Mouse (Mus musculus) liver, postnatal 0 days (tissue): ENCODE measurements at regions not wholly inside any gene's neighbourhood (a gene's known extent, or its start where the extent isn't known, plus 50 kb on each side); places are given as distances from the start of the nearest gene placed in this dataset.

ENCODE experiments used
- ATAC-seq: fragments of 200-750 bp; cut with Nextera tagmentation; 2 replicates; pipeline ENCODE4 v1.8.0; 2017; ENCODE audit warnings: mild to moderate bottlenecking, moderate library complexity
- DNase-seq: peaks from one replicate; pipeline ENCODE4 v3.0.0-alpha.2; 2016
- H3K27ac ChIP-seq: fragments of 300-500 bp; sonication (generic); 2 replicates; pipeline ENCODE4 v1.5.1; 2014; ENCODE audit warnings: antibody characterized with exemption, moderate library complexity, mild to moderate bottlenecking, low read depth
- H3K27me3 ChIP-seq: fragments of 300-500 bp; sonication (generic); 2 replicates; pipeline ENCODE4 v1.6.1; 2014; ENCODE audit warnings: low read length, control low read depth, mixed read lengths; ENCODE audit not compliant: insufficient read depth
- H3K36me3 ChIP-seq: fragments of 300-500 bp; sonication (generic); replicated peaks from 2 replicates; pipeline ENCODE4 v1.6.1; 2014; ENCODE audit warnings: mild to moderate bottlenecking, control low read depth, low read length, moderate library complexity, mixed read lengths; ENCODE audit not compliant: insufficient read depth
- H3K4me1 ChIP-seq: fragments of 300-500 bp; sonication (generic); 2 replicates; pipeline ENCODE4 v1.6.1; 2014; ENCODE audit warnings: antibody characterized with exemption, mild to moderate bottlenecking, control low read depth; ENCODE audit not compliant: insufficient read depth
- H3K4me2 ChIP-seq: fragments of 300-500 bp; sonication (generic); 2 replicates; pipeline ENCODE4 v1.6.1; 2014; ENCODE audit warnings: low read depth, mild to moderate bottlenecking, low read length, moderate library complexity, mixed read lengths
- H3K4me3 ChIP-seq: fragments of 300-500 bp; sonication (generic); 2 replicates; pipeline ENCODE4 v1.5.1; 2014; ENCODE audit warnings: low read depth, low read length
- H3K9ac ChIP-seq: fragments of 300-500 bp; sonication (generic); replicated peaks from 2 replicates; pipeline ENCODE4 v1.6.1; 2014; ENCODE audit warnings: mild to moderate bottlenecking, moderate library complexity
- H3K9me3 ChIP-seq: fragments of 300-500 bp; sonication (generic); 2 replicates; pipeline ENCODE4 v1.6.1; 2016; ENCODE audit warnings: mild to moderate bottlenecking, control low read depth, low read length, mixed read lengths
- CTCF ChIP-seq: sonication (generic); IDR thresholded peaks from 2 replicates; pipeline ENCODE4 v1.5.1; 2016; ENCODE audit warnings: antibody characterized with exemption, low read depth
- EP300 ChIP-seq: IDR thresholded peaks from 2 replicates; pipeline ENCODE4 v1.6.1; 2016; ENCODE audit warnings: antibody characterized with exemption, low read depth, mild to moderate bottlenecking
- WGBS: fragments of 180-500 bp; shearing (Covaris S2); extraction: QIAGEN DNeasy Blood & Tissue Kit; methylation state at CpG from one replicate; pipeline ENCODE4 v1.1.7; 2014; ENCODE audit not compliant: insufficient replicate concordance; 5-methylcytosine and 5-hydroxymethylcytosine counted together

DNA sequence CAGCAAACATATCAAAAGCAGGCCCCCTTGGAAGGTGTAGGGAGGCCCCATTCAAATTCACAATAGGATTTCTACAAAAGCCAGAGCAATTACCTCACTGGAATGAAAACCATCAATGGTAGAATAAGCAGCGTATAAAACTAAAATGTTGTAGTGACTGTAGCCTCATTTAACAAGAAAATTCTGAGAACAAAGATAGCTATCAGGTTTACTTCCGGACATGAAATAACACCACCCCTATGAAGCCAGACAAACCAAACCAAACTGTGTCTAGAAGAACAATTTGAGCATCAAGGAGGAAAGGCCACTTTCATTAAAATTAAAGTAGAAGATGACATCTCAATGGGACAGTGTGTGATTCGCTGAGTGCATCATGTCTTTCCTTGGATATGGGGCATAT, 74.9 kb downstream of the Tmsb4x start:
- no peak for TF ChIP-seq EP300
- TF ChIP-seq CTCF: no peak
- no peak overlapping the region for H3K9ac ChIP-seq
- no peaks in the 10 kb centered on the region for H3K9me3 ChIP-seq
- H3K4me3 ChIP-seq: no peak overlapping the region
- DNase-seq: no peak
- H3K27ac ChIP-seq: no peak overlapping the region
- 70% methylated on average over 3 of the region's 3 CpGs for WGBS
- H3K27me3 ChIP-seq: no peaks in the 10 kb centered on the region
- no peak overlapping the region for H3K4me2 ChIP-seq
- no peaks in the 10 kb centered on the region for H3K4me1 ChIP-seq
- no peaks in the 10 kb centered on the region for H3K36me3 ChIP-seq
- ATAC-seq: no peak

DNA sequence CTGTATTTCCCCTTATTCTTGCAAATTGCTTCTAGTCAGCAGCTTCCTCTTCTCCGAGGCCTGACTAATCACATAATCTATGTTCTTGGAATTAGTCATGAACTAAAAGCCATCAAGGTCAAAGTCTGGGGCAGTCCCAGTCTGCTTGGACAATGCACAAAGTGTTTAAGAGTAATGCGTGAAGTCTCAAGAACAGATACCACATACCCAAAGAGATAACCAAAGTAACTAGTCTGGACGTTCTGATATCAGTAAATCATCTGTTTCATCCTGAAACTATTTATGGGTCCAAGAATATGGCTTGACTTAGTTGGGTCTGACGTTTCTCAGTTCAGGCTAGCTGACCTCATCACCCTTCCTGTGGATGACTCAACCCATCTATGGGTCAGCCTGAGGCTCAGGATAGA, 76.1 kb downstream of the Tmsb4x start:
- no peak for ATAC-seq
- TF ChIP-seq EP300: no peak
- no peak for TF ChIP-seq CTCF

DNA sequence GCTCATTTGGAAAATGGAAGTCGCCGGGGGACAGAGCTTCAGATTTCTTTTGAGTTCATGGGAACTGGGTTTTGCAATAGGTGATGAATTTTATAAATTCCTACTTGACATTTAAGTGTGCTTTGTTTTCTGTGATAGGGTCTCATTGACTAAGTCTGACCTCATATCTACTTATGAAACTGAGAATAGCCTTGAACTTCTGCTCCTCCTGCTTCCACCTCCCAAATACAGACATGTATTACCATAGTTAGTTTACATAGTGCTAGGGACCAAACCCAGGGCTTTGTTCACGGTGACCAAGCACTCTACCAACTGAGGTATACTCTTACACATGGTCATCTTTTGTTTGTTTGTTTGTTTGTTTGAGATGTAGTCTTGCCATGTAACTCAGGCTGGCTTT, 77.8 kb downstream of the Tmsb4x start:
- 88% methylated on average over 3 of the region's 3 CpGs for WGBS
- H3K9me3 ChIP-seq: no peaks in the 10 kb centered on the region
- no peak for TF ChIP-seq EP300
- TF ChIP-seq CTCF: no peak

More for the DNA sequence above, 76.1 kb downstream of the Tmsb4x start:
- Histone ChIP-seq H3K36me3 (no peaks in the 10 kb centered on the region), H3K27ac (no peak overlapping the region), H3K9me3 (no peaks in the 10 kb centered on the region), H3K4me1 (no peaks in the 10 kb centered on the region), H3K9ac (no peak overlapping the region), H3K4me3 (no peak overlapping the region), H3K27me3 (no peaks in the 10 kb centered on the region), H3K4me2 (no peak overlapping the region)
- WGBS: 49% methylated on average over 4 of the region's 4 CpGs
- no peak for DNase-seq

DNA sequence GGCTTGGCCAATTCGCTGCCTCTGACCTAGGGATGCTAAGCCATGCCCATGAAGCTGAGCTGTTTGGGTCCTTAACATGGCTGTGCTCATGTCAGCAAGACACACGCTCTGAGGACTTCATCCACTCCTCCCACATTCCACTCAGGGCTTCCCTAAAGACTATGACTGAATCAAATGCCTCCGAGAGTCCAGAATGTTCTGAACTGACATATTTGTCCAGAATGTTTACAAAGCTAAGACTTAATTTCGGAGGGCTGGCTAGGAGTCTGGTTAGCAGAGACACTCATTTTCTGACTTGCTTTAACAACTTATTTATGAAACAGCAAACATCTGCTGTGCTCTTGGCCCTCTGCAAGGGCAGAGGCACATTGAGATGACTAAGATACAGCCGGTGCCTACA, 78.5 kb downstream of the Tmsb4x start:
- no peak overlapping the region for H3K4me3 ChIP-seq
- H3K4me1 ChIP-seq: no peaks in the 10 kb centered on the region
- no peaks in the 10 kb centered on the region for H3K27me3 ChIP-seq
- no peak for ATAC-seq
- H3K9ac ChIP-seq: no peak overlapping the region
- no peak overlapping the region for H3K4me2 ChIP-seq
- H3K36me3 ChIP-seq: no peaks in the 10 kb centered on the region
- H3K9me3 ChIP-seq: no peaks in the 10 kb centered on the region
- DNase-seq: no peak
- no peak overlapping the region for H3K27ac ChIP-seq
- no peak for TF ChIP-seq CTCF
- TF ChIP-seq EP300: no peak
- WGBS: 75% methylated on average over 5 of the region's 5 CpGs

More for the DNA sequence above, 77.8 kb downstream of the Tmsb4x start:
- Histone ChIP-seq H3K4me3 (no peak overlapping the region), H3K27ac (no peak overlapping the region), H3K4me2 (no peak overlapping the region), H3K9ac (no peak overlapping the region), H3K27me3 (no peaks in the 10 kb centered on the region), H3K4me1 (no peaks in the 10 kb centered on the region), H3K36me3 (no peaks in the 10 kb centered on the region)
- DNase-seq (no peak), ATAC-seq (no peak)

- no peak overlapping the region for H3K4me2 ChIP-seq
- no peaks in the 10 kb centered on the region for H3K9me3 ChIP-seq
- WGBS: 77% methylated on average over 4 of the region's 4 CpGs
- no peaks in the 10 kb centered on the region for H3K36me3 ChIP-seq
- H3K27me3 ChIP-seq: no peaks in the 10 kb centered on the region
- TF ChIP-seq EP300 (no peak), CTCF (no peak)
- H3K4me3 ChIP-seq: no peak overlapping the region
- DNase-seq: no peak
- ATAC-seq: no peak
- H3K27ac ChIP-seq: no peak overlapping the region
- H3K9ac ChIP-seq: no peak overlapping the region
- H3K4me1 ChIP-seq: no peaks in the 10 kb centered on the region
Measured at GRCm38 (mm10) chrX:167119288-167119687, 89.8 kb downstream of the Tmsb4x start.

DNA sequence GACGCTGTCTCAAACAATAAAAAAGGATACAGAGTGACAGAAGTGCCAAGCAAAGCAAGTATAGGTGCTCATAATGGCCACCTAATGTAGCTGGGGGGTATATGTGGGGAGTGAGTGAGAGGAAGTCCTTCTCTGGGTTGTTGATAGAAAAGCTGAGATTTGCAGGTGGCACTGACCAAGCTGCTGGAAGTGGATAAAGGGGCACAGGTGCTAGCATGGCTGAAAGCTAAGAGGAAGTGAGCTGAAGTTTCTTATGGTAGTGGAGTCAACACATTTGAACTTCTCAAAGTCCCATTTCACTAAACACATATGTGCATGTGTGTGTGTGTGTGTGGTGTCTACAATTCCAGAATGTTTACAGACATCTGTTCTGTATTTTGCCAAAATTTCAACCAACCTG, 94.0 kb downstream of the Tmsb4x start:
- WGBS: 73% methylated on average over 1 of the region's 1 CpGs
- ATAC-seq (no peak), DNase-seq (no peak)
- no peak overlapping the region for H3K4me2 ChIP-seq
- no peaks in the 10 kb centered on the region for H3K36me3 ChIP-seq
- H3K4me1 ChIP-seq: no peaks in the 10 kb centered on the region
- no peaks in the 10 kb centered on the region for H3K27me3 ChIP-seq
- H3K4me3 ChIP-seq: no peak overlapping the region
- H3K9ac ChIP-seq: no peak overlapping the region
- H3K9me3 ChIP-seq: no peaks in the 10 kb centered on the region
- no peak overlapping the region for H3K27ac ChIP-seq
- TF ChIP-seq EP300 (no peak), CTCF (no peak)
